Mouse (Mus musculus) midbrain, postnatal 0 days (tissue): ENCODE data around the gene 9930021J03Rik. TPM values are rescaled to one million over a fixed set of nuclear protein-coding genes. Genes with fewer than 3 reads are reported as not detected.

ENCODE experiments used
- ATAC-seq: fragments of 200-750 bp; cut with Nextera tagmentation; 2 replicates; pipeline ENCODE4 v1.8.0; 2017; ENCODE audit warnings: moderate number of reproducible peaks, mild to moderate bottlenecking, moderate TSS enrichment, moderate library complexity; ENCODE audit not compliant: low FRiP score
- DNase-seq: peaks from one replicate; pipeline ENCODE4 v3.0.0-alpha.2; 2015; ENCODE audit warnings: low spot score
- H3K27ac ChIP-seq: fragments of 300-500 bp; sonication (generic); 2 replicates; pipeline ENCODE4 v1.5.1; 2014; ENCODE audit warnings: low read depth, mild to moderate bottlenecking, low read length, mixed read lengths
- H3K27me3 ChIP-seq: fragments of 300-500 bp; sonication (generic); 2 replicates; pipeline ENCODE4 v1.6.1; 2014; ENCODE audit warnings: low read length, control low read depth, mixed read lengths; ENCODE audit not compliant: insufficient read depth
- H3K36me3 ChIP-seq: fragments of 300-500 bp; sonication (generic); 2 replicates; pipeline ENCODE4 v1.6.1; 2014; ENCODE audit warnings: low read length, control low read depth, mixed read lengths; ENCODE audit not compliant: insufficient read depth
- H3K4me1 ChIP-seq: fragments of 300-500 bp; sonication (generic); 2 replicates; pipeline ENCODE4 v1.6.1; 2014; ENCODE audit warnings: mild to moderate bottlenecking, control low read depth, antibody characterized with exemption, low read length, mixed read lengths; ENCODE audit not compliant: insufficient read depth
- H3K4me2 ChIP-seq: fragments of 300-500 bp; sonication (generic); 2 replicates; pipeline ENCODE4 v1.6.1; 2014; ENCODE audit warnings: low read depth, mild to moderate bottlenecking, low read length, mixed read lengths; ENCODE audit not compliant: poor library complexity, severe bottlenecking
- H3K4me3 ChIP-seq: fragments of 300-500 bp; sonication (generic); 2 replicates; pipeline ENCODE4 v1.5.1; 2014; ENCODE audit warnings: low read depth, mild to moderate bottlenecking, low read length, moderate library complexity
- H3K9ac ChIP-seq: fragments of 300-500 bp; sonication (generic); replicated peaks from 2 replicates; pipeline ENCODE4 v1.6.1; 2014; ENCODE audit warnings: mild to moderate bottlenecking, low read length, moderate library complexity, mixed read lengths; ENCODE audit not compliant: poor library complexity, severe bottlenecking
- H3K9me3 ChIP-seq: fragments of 300-500 bp; sonication (generic); 2 replicates; pipeline ENCODE4 v1.6.1; 2016; ENCODE audit warnings: low read length, control low read depth
- CTCF ChIP-seq: IDR thresholded peaks from 2 replicates; pipeline ENCODE4 v1.5.1; 2016; ENCODE audit warnings: antibody characterized with exemption, mild to moderate bottlenecking
- WGBS: fragments of 180-500 bp; shearing (Covaris S2); extraction: QIAGEN DNeasy Blood & Tissue Kit; methylation state at CpG from one replicate; pipeline ENCODE4 v1.1.7; 2014; 5-methylcytosine and 5-hydroxymethylcytosine counted together
- polyA plus RNA-seq: library from polyadenylated mRNA; unstranded; fragments of >200 nt; fragmentation: Nextera tagmentation; extraction: Ambion mirVana; gene quantifications from 2 replicates; pipeline ENCODE4 v1.2.1, GENCODE M21; 2015
- total RNA-seq: library from RNA; depleted of rRNA; stranded (reverse); fragments of >200 nt; gene quantifications from 2 replicates; pipeline ENCODE4 v1.2.3, GENCODE M21; 2014

9930021J03Rik gene
- total and polyA plus RNA-seq, 2 experiments from 2014 or later, result 6.3 to 27.0 TPM

DNA sequence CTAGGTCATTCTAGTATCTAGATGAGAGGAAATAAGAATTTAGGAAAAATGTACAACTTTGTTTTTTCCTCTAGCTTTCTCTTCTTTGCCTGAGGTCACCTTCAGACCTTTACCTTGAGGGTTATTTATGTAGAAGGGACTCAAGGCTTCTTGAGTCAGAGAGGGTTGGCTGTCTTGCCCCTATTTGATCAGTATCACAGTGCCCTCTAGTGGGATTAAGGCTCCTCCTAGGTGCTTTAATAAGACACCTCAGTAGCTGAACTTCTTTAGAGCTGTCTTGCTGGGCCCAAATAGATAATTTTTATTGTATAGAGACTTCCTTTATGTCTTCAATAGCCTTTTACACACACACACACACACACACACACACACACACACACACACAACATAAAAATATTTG, 15.2 kb upstream of the 9930021J03Rik start:
- Histone ChIP-seq H3K4me3 (no peak overlapping the region), H3K27ac (no peak overlapping the region), H3K9me3 (no peaks in the 10 kb centered on the region), H3K4me1 (no peaks in the 10 kb centered on the region), H3K4me2 (no peak overlapping the region), H3K36me3 (no peaks in the 10 kb centered on the region), H3K27me3 (no peaks in the 10 kb centered on the region), H3K9ac (no peak overlapping the region)
- ATAC-seq (no peak), DNase-seq (peak; percentile 78)
- peak; percentile 70 for TF ChIP-seq CTCF

DNA sequence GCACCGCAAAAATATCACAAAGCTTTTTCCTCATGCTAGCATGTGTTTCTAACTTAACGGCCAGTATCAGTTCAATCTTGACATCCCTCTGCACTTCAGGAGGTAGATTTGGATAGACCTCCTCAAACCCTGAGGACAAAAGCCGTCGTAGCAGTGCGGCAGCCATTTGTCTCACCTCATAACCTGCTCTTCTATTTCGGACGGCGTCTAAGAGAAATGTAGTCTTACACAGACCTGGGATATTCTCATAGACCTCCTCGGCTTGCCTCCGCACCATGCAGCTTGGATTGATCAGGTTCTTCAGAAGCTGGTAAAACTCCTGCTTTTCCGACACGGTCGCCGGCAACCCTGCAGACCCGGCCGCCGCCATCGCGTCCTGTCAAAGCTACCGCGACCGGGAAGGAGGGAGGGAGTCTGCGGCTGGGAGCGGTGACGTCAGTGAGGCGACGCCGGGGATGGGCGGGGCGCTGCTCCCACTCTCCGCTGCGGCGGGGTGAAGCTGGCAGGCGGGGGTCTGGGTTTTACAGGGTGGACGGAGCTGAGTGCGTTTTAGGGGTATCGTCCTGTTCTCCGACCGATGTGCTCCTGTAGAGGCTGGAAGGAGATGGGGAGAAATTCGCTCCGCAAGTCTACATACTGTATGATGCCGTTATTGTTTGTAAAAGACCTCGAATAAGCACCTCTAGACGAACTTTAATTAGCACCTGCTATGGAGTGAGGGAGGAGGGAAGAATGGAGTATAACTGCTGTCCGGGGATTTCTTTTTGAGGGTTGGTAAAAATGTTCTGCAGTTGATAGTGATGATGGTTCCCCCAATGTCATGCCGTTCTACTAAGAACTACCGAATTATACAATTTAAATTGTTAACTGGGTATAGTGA, 7.0 kb upstream of the 9930021J03Rik start, which contains the start of gene Ranbp6:
Gene Ranbp6 (minus strand): TSS at position 394 of the 880 bp plus-strand sequence.
- Histone ChIP-seq H3K36me3 (no peaks in the 10 kb centered on the region; the same call in 1 of the 2 replicates), H3K4me3 (peak within 1 kb of the TSS; percentile 84), H3K27me3 (no peaks in the 10 kb centered on the region), H3K9me3 (no peaks in the 10 kb centered on the region), H3K4me2 (peak within 1 kb of the TSS; percentile 59), H3K27ac (peak within 1 kb of the TSS; percentile 69), H3K4me1 (0 out of 2 replicates have a peak, but pooled peaks cover 6% of the 10 kb centered on the region), H3K9ac (peak within 1 kb of the TSS; percentile 83)
- WGBS, result 1% methylated on average over 47 of the region's 47 CpGs
- peak; percentile 92 for DNase-seq
- TF ChIP-seq CTCF, result no peak
- ATAC-seq, result peak; percentile 97

DNA sequence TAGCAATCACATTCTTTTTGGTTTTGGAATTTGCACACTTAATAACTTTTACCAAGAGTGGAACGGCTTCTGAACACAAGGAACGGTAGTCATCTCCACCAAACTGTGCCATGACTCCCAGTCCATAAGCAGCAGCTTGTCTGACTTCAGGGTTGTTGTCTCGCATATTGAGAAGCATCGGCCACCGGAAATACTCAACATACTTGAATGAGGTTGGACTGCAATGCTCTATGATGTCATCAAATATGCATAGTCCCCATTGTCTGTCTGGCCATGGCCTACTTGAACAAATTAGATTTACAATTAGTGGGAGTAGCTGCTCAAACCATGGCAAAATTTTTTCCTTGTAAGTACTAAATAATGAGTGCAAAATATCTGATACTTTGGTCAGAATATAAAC, 4.2 kb upstream of the 9930021J03Rik start:
- no peak overlapping the region for H3K4me3 ChIP-seq
- H3K27me3 ChIP-seq, result no peaks in the 10 kb centered on the region
- H3K4me2 ChIP-seq, result no peak overlapping the region
- H3K27ac ChIP-seq, result no peak overlapping the region
- WGBS, result 96% methylated on average over 5 of the region's 5 CpGs
- 0 out of 2 replicates have a peak, but pooled peaks cover 6% of the 10 kb centered on the region for H3K4me1 ChIP-seq
- no peak for DNase-seq
- no peak for TF ChIP-seq CTCF
- no peak overlapping the region for H3K9ac ChIP-seq
- no peaks in the 10 kb centered on the region for H3K9me3 ChIP-seq
- no peak for ATAC-seq
- no peaks in the 10 kb centered on the region; the same call in 1 of the 2 replicates for H3K36me3 ChIP-seq

DNA sequence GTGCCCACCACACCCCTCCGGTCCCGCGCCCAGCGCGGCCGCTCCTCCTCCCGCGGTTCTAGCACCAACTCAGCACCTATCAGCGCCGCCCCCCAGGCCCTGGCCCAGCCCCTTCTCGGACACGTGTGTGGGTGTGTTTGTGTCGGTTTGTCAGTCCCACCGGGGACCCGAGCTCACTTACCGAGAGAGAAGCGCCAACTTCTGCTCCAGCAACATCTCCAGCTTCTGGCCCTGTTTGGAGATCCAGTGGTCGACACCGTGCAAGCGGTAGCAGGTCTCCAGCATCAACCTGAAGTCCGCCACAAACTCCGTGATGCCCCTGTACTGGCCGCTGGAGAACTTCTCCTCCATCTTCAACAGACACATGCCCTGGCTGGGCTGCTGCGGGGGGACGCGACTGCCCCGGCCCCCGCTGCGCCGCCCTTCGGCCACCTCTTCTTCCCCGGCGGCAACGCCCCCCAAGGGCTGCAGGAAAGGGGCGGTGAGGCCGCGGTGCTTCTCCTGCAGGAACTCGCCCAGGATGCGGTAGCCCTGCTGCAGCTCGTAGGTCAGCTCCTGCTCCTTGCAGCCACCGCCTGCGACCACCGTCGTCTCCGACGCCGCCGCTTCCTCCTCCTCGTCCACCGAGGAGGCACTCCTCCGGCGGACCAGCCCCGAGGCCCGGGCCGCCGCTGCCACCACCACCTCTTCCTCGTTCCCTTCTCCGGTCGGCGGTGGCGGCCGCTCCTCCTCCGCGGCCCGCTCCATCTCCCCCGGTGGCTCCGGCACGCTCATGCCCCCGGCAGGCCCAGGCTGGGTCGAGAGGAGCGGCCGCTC, 480 bp downstream of the 9930021J03Rik start:
- 0 out of 2 replicates have a peak, but pooled peaks cover 10% of the 10 kb centered on the region for H3K4me1 ChIP-seq
- H3K4me2 ChIP-seq, result peak overlapping the region; percentile 90
- H3K4me3 ChIP-seq, result peak overlapping the region; percentile 91
- H3K27ac ChIP-seq, result peak overlapping the region; percentile 95
- no peaks in the 10 kb centered on the region; the same call in 1 of the 2 replicates for H3K36me3 ChIP-seq
- DNase-seq, result peak; percentile 60
- no peak for TF ChIP-seq CTCF
- peak; percentile 35 for ATAC-seq
- WGBS, result 1% methylated on average over 70 of the region's 72 CpGs
- no peaks in the 10 kb centered on the region for H3K9me3 ChIP-seq
- H3K9ac ChIP-seq, result peak overlapping the region; percentile 78
- no peaks in the 10 kb centered on the region for H3K27me3 ChIP-seq

DNA sequence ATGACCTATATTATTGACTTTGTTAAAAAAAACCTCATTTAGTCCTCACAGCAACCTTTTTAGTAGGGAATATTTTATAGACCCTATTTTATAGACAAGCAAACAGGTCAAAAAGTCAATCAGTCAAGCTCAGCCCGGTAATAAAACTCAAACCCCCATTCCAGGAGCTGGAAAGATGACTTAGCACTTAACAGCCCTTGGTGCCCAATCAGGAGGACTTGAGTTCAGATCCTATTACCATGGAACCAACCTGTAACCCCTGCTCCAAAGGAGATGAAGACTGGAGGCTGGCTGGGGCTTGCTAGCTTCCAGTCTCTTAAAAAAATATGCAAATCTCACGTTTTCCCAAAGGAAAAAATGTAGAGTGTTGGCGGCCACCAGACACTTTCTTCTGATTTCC, 1.8 kb downstream of the 9930021J03Rik start:
- peak overlapping the region; percentile 29; the same call in 1 of the 2 replicates for H3K9ac ChIP-seq
- no peaks in the 10 kb centered on the region for H3K9me3 ChIP-seq
- H3K27me3 ChIP-seq, result no peaks in the 10 kb centered on the region
- H3K27ac ChIP-seq, result no peak overlapping the region
- H3K4me3 ChIP-seq, result peak overlapping the region; percentile 91
- 0 out of 2 replicates have a peak, but pooled peaks cover 4% of the 10 kb centered on the region for H3K4me1 ChIP-seq
- DNase-seq, result no peak
- no peak for TF ChIP-seq CTCF
- peak overlapping the region; percentile 90 for H3K4me2 ChIP-seq
- H3K36me3 ChIP-seq, result no peaks in the 10 kb centered on the region; the same call in 1 of the 2 replicates
- ATAC-seq, result no peak
- WGBS, result 33% methylated on average over 3 of the region's 3 CpGs
